Mouse (Mus musculus) retina, postnatal 1 day (tissue): ENCODE data around the gene Olfr298.

Experiments
- DNase-seq: peaks from one replicate; pipeline ENCODE4 v3.0.0-alpha.2; 2012

Gene Olfr298

DNA sequence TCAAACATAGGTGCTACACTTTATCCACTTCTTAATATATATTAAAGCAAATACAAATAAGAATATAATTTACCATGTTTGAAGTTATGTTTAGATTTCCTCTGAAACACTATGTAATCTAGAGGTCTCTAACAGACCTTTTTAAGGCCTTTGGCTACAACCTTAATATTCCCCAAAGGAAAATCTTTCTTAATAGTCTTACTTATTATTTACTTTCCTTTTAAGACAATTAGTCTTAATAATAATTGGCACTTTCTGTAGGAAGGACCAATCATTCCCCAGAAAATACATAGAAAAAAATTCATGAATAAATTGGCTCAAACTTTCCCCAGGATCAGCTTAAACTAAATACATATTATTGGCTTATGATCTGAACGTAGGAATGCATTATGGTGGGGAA is at the start of gene Olfr298:
Gene Olfr298, minus strand, starts transcription at position 101 of the 400 bp plus-strand sequence.
- DNase-seq: no peak

DNA sequence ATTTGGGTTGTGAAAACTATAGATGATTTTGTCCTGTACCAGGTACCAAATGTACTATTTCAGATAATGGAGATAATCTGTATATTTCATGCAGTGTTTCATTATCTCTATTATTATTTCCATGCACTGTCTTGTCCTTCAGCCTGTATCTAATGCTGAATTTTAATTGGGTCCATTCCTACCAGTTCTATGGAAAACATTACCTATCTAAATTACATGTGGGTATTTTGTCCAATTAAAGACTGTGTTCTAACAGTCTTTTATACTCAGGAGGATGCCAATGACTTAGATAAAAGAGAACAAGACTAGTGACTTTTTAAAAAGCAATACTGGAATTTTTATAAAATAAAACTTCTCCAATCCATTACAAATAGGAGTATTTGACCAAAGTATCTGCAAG is 27.4 kb upstream of the Olfr298 start, which contains the start of gene Olfr297:
Gene Olfr297, plus strand, starts transcription at position 301 of the 400 bp plus-strand sequence.
- DNase-seq: no peak

GRCm38 (mm10) chr7:86459621-86460020 is 32.7 kb downstream of the Olfr298 start, which contains the start of gene Olfr299:
TSS of gene Olfr299 (plus strand) at chr7:86459921.
- DNase-seq: no peak
